Mouse (Mus musculus) CH12.LX (cell line): ENCODE measurements around the gene Ms4a1. TPM values are rescaled to one million over a fixed set of nuclear protein-coding genes. Genes with fewer than 3 reads are reported as not detected.

Experiments
- DNase-seq: peaks from one replicate; pipeline ENCODE4 v3.0.0-alpha.2; 2013; ENCODE audit errors: extremely low read depth
- H3K27ac ChIP-seq: 2 replicates; pipeline ENCODE4 v1.5.1; 2012; ENCODE audit warnings: low read depth, mild to moderate bottlenecking, control low read depth, moderate library complexity; ENCODE audit not compliant: insufficient read depth
- H3K27me3 ChIP-seq: replicated peaks from 2 replicates; pipeline ENCODE3; 2012; ENCODE audit warnings: inconsistent platforms
- H3K36me3 ChIP-seq, 2 experiments: replicated peaks in 1 of 2; 2 replicates each; pipeline versions ENCODE3 to v1.6.1; 2012; ENCODE audit warnings: inconsistent platforms in 1 of 2, low read length in 1 of 2, mild to moderate bottlenecking in 1 of 2, mixed read lengths in 1 of 2, moderate library complexity in 1 of 2; ENCODE audit not compliant: control insufficient read depth in 1 of 2, insufficient read depth in 1 of 2
- H3K4me1 ChIP-seq, 2 experiments: 2 replicates each; pipeline ENCODE4 v1.6.1; 2012; ENCODE audit warnings: inconsistent platforms in 1 of 2, moderate library complexity in 1 of 2; ENCODE audit not compliant: insufficient read depth in 2 of 2, control insufficient read depth in 1 of 2
- H3K4me2 ChIP-seq: 2 replicates; pipeline ENCODE4 v1.6.1; 2012; ENCODE audit warnings: low read depth, mild to moderate bottlenecking, control low read depth; ENCODE audit not compliant: poor library complexity, insufficient read depth, severe bottlenecking
- H3K4me3 ChIP-seq, 3 experiments: fragments of 150-350 bp in 1 of 3; sonication (generic) in 1 of 3; replicated peaks in 1 of 3; 2 replicates each; pipeline versions ENCODE3 to v1.5.1; 2011 to 2012; ENCODE audit warnings: low read depth in 2 of 3, low read length in 2 of 3, mild to moderate bottlenecking in 2 of 3, moderate library complexity in 2 of 3, control low read depth in 1 of 3, improper control_type of control experiment in 1 of 3, inconsistent platforms in 1 of 3, mixed read lengths in 1 of 3; ENCODE audit not compliant: poor library complexity in 1 of 3
- H3K79me2 ChIP-seq: replicated peaks from 2 replicates; pipeline ENCODE4 v1.6.1; 2012; ENCODE audit warnings: mild to moderate bottlenecking, moderate library complexity; ENCODE audit not compliant: control insufficient read depth, poor library complexity, insufficient read depth, severe bottlenecking; ENCODE audit errors: extremely low read depth
- H3K9ac ChIP-seq: 2 replicates; pipeline ENCODE4 v1.6.1; 2012; ENCODE audit warnings: low read depth, mild to moderate bottlenecking, control low read depth, moderate library complexity; ENCODE audit not compliant: insufficient read depth
- H3K9me3 ChIP-seq: replicated peaks from 2 replicates; pipeline ENCODE3; 2012; ENCODE audit warnings: low read length, inconsistent platforms, mixed read lengths
- BHLHE40 ChIP-seq: IDR thresholded peaks from 2 replicates; pipeline ENCODE4 v1.6.1; 2011; ENCODE audit warnings: mild to moderate bottlenecking, low read depth, low read length, improper control_type of control experiment
- CHD1 ChIP-seq: IDR thresholded peaks from 2 replicates; pipeline ENCODE4 v1.6.1; 2012; ENCODE audit warnings: low read depth, low read length, improper control_type of control experiment, inconsistent platforms
- CHD2 ChIP-seq: IDR thresholded peaks from 2 replicates; pipeline ENCODE4 v1.6.1; 2011; ENCODE audit warnings: low read length, improper control_type of control experiment
- CTCF ChIP-seq, 2 experiments: IDR thresholded peaks in 1 of 2; conservative IDR thresholded peaks in 1 of 2; 2 replicates each; pipeline ENCODE4 v1.5.1; 2011 to 2012; ENCODE audit warnings: low read depth in 2 of 2, low read length in 2 of 2, improper control_type of control experiment in 1 of 2, inconsistent platforms in 1 of 2, mild to moderate bottlenecking in 1 of 2, moderate library complexity in 1 of 2
- E2F4 ChIP-seq: IDR thresholded peaks from 2 replicates; pipeline ENCODE4 v1.6.1; 2011; ENCODE audit warnings: low read depth, low read length, improper control_type of control experiment; ENCODE audit not compliant: insufficient replicate concordance
- ELF1 ChIP-seq: IDR thresholded peaks from 2 replicates; pipeline ENCODE4 v1.6.1; 2014; ENCODE audit warnings: low read depth, mild to moderate bottlenecking, inconsistent platforms, low read length, improper control_type of control experiment
- EP300 ChIP-seq: IDR thresholded peaks from 2 replicates; pipeline ENCODE4 v1.6.1; 2011; ENCODE audit warnings: low read length, improper control_type of control experiment
- ETS1 ChIP-seq: conservative IDR thresholded peaks from 2 replicates; pipeline ENCODE4 v1.6.1; 2012; ENCODE audit warnings: low read depth, mild to moderate bottlenecking, inconsistent platforms, low read length, improper control_type of control experiment, moderate library complexity
- GABPA ChIP-seq: IDR thresholded peaks from 2 replicates; pipeline ENCODE4 v1.6.1; 2012; ENCODE audit warnings: low read depth, low read length, improper control_type of control experiment, inconsistent platforms; ENCODE audit not compliant: insufficient replicate concordance
- HCFC1 ChIP-seq: IDR thresholded peaks from 2 replicates; pipeline ENCODE4 v1.6.1; 2012; ENCODE audit warnings: low read depth, mild to moderate bottlenecking, inconsistent platforms, low read length, improper control_type of control experiment
- IRF4 ChIP-seq: IDR thresholded peaks from 2 replicates; pipeline ENCODE4 v1.6.1; 2014; ENCODE audit warnings: low read depth, mild to moderate bottlenecking, inconsistent platforms, low read length, improper control_type of control experiment
- JUN ChIP-seq: IDR thresholded peaks from 2 replicates; pipeline ENCODE4 v1.6.1; 2011; ENCODE audit warnings: low read depth, mild to moderate bottlenecking, low read length, improper control_type of control experiment, moderate library complexity; ENCODE audit not compliant: insufficient read depth
- JUND ChIP-seq: conservative IDR thresholded peaks from 2 replicates; pipeline ENCODE4 v1.6.1; 2011; ENCODE audit warnings: low read depth, low read length, improper control_type of control experiment
- KAT2A ChIP-seq: IDR thresholded peaks from 2 replicates; pipeline ENCODE4 v1.6.1; 2012; ENCODE audit warnings: low read length, improper control_type of control experiment, inconsistent platforms; ENCODE audit not compliant: insufficient replicate concordance
- MAFK ChIP-seq: IDR thresholded peaks from 2 replicates; pipeline ENCODE4 v1.6.1; 2011; ENCODE audit warnings: low read length, improper control_type of control experiment; ENCODE audit not compliant: insufficient replicate concordance
- MAX ChIP-seq: IDR thresholded peaks from 2 replicates; pipeline ENCODE4 v1.6.1; 2011; ENCODE audit warnings: low read length, improper control_type of control experiment
- MAZ ChIP-seq: IDR thresholded peaks from 2 replicates; pipeline ENCODE4 v1.6.1; 2012; ENCODE audit warnings: low read depth, mild to moderate bottlenecking, inconsistent platforms, low read length, improper control_type of control experiment, moderate library complexity
- MEF2A ChIP-seq: IDR thresholded peaks from 2 replicates; pipeline ENCODE4 v1.6.1; 2014; ENCODE audit warnings: low read depth, mild to moderate bottlenecking, inconsistent platforms, low read length, improper control_type of control experiment, borderline replicate concordance
- MXI1 ChIP-seq: IDR thresholded peaks from 2 replicates; pipeline ENCODE4 v1.6.1; 2011; ENCODE audit warnings: mild to moderate bottlenecking, low read depth, low read length, improper control_type of control experiment
- MYC ChIP-seq: IDR thresholded peaks from 2 replicates; pipeline ENCODE4 v1.6.1; 2011; ENCODE audit warnings: low read depth, mild to moderate bottlenecking, improper control_type of control experiment, low read length
- NELFE ChIP-seq: IDR thresholded peaks from 2 replicates; pipeline ENCODE4 v1.6.1; 2011; ENCODE audit warnings: low read depth, low read length, improper control_type of control experiment
- NRF1 ChIP-seq: IDR thresholded peaks from 2 replicates; pipeline ENCODE4 v1.6.1; 2014; ENCODE audit warnings: low read depth, mild to moderate bottlenecking, inconsistent platforms, low read length, improper control_type of control experiment, moderate library complexity
- POLR2A ChIP-seq: IDR thresholded peaks from 2 replicates; pipeline ENCODE4 v1.6.1; 2011; ENCODE audit warnings: low read depth, mild to moderate bottlenecking, improper control_type of control experiment, low read length
- POLR2AphosphoS2 ChIP-seq: IDR thresholded peaks from 2 replicates; pipeline ENCODE4 v1.6.1; 2011; ENCODE audit warnings: low read depth, low read length, improper control_type of control experiment
- RAD21 ChIP-seq: IDR thresholded peaks from 2 replicates; pipeline ENCODE4 v1.6.1; 2011; ENCODE audit warnings: low read depth, mild to moderate bottlenecking, low read length, improper control_type of control experiment, moderate library complexity
- SIN3A ChIP-seq: IDR thresholded peaks from 2 replicates; pipeline ENCODE4 v1.6.1; 2012; ENCODE audit warnings: low read length, improper control_type of control experiment, inconsistent platforms
- SMC3 ChIP-seq: IDR thresholded peaks from 2 replicates; pipeline ENCODE4 v1.6.1; 2011; ENCODE audit warnings: low read depth, low read length, improper control_type of control experiment
- TBP ChIP-seq: conservative IDR thresholded peaks from 2 replicates; pipeline ENCODE4 v1.6.1; 2011; ENCODE audit warnings: low read depth, low read length, improper control_type of control experiment
- TCF12 ChIP-seq: IDR thresholded peaks from 2 replicates; pipeline ENCODE4 v1.6.1; 2014; ENCODE audit warnings: low read depth, mild to moderate bottlenecking, inconsistent platforms, low read length, improper control_type of control experiment
- UBTF ChIP-seq: IDR thresholded peaks from 2 replicates; pipeline ENCODE4 v1.6.1; 2012; ENCODE audit warnings: low read depth, mild to moderate bottlenecking, inconsistent platforms, low read length, improper control_type of control experiment, moderate library complexity
- USF1 ChIP-seq: IDR thresholded peaks from 2 replicates; pipeline ENCODE4 v1.6.1; 2014; ENCODE audit warnings: low read depth, mild to moderate bottlenecking, inconsistent platforms, low read length, improper control_type of control experiment
- USF2 ChIP-seq: conservative IDR thresholded peaks from 2 replicates; pipeline ENCODE4 v1.6.1; 2011; ENCODE audit warnings: low read depth, low read length, improper control_type of control experiment
- ZC3H11A ChIP-seq: IDR thresholded peaks from 2 replicates; pipeline ENCODE4 v1.6.1; 2012; ENCODE audit warnings: low read depth, mild to moderate bottlenecking, inconsistent platforms, low read length, improper control_type of control experiment
- ZKSCAN1 ChIP-seq: IDR thresholded peaks from 2 replicates; pipeline ENCODE4 v1.6.1; 2012; ENCODE audit warnings: low read depth, inconsistent platforms, low read length, improper control_type of control experiment, borderline replicate concordance
- ZMIZ1 ChIP-seq: IDR thresholded peaks from 2 replicates; pipeline ENCODE4 v1.6.1; 2012; ENCODE audit warnings: low read depth, mild to moderate bottlenecking, inconsistent platforms, low read length, improper control_type of control experiment
- ZNF384 ChIP-seq: IDR thresholded peaks from 2 replicates; pipeline ENCODE4 v1.6.1; 2012; ENCODE audit warnings: low read depth, low read length, improper control_type of control experiment, inconsistent platforms
- dilution Hi-C: fragments of 300-500 bp; cut with MboI; formaldehyde crosslinking; loops from 2 replicates; pipeline ENCODE4 v1.14.3; 2020; ENCODE audit warnings: low sequenced_read_pairs; ENCODE audit not compliant: extremely low pct_unique_long_range_greater_than_20kb, extremely low pct_ligation_motif_present
- in situ Hi-C: fragments of 300-500 bp; cut with MboI; formaldehyde crosslinking; loops from 3 replicates; pipeline ENCODE4 v1.14.3; 2019; ENCODE audit warnings: low sequenced_read_pairs, low pct_ligation_motif_present, low pct_unique_long_range_greater_than_20kb, mixed read lengths
- polyA plus RNA-seq: library from polyadenylated mRNA; unstranded; fragments of >175 nt; gene quantifications from 2 replicates; pipeline ENCODE4 v1.2.1, GENCODE M21; 2012; ENCODE audit warnings: low read depth; ENCODE audit not compliant: insufficient read length
- total RNA-seq, 2 experiments: library from RNA; depleted of rRNA; stranded (reverse); fragments of 300-350 nt in 1 of 2; fragments of >200 nt in 1 of 2; gene quantifications; 2 replicates each; pipeline ENCODE4 v1.2.3; 2012 to 2014

Gene Ms4a1
- 106 and 137 TPM in 2 replicates for total RNA-seq (2012; rRNA removed)
- 642 and 726 TPM in 2 replicates for total RNA-seq (2014; rRNA removed)
- 345 and 387 TPM in 2 replicates for polyA plus RNA-seq

DNA sequence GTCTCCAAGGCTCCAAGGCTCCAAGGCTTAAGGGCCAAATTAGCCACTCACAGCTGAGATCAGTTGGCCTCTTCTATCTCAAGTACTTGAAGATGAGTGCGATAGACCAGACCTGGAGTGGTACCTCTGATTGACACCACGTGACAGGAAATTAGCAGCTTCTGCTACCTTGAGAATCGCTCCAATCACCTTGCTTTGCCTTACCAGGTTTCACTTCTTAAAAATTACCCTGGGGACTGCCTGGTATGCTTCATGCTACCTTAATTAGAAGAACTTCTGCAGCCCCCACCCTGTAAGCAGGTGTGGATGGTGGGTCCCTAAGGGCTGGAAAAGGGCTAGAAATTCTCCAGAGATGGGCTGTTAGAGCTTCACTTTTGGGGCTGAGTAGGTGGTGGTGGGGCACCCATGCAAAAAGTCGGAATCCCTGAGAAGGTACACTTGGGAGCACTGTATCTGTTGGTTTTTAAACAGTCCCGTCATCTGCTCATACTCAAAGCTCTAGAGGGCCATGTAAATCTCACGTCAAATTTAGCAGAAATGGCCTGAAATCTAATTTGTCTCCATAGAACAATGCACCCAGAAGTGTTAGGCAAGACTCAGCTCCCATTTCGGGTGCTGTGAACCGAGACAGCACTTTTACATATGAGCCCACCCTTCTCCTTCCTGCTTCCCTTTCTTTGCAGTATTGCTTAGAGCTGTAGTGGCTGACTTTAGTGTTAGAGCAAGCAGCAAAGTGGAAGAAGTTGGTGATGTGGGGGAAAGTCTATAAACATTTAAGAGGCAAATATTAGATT, at the start of gene Ms4a1:
Gene Ms4a1, minus strand, starts transcription at position 190 of the 794 bp plus-strand sequence.
- Histone ChIP-seq H3K9me3 (no peaks in the 10 kb centered on the region), H3K27ac (peak within 1 kb of the TSS; percentile 87), H3K4me1 (peaks cover 7 to 29% of the 10 kb centered on the region in 2 experiments; a peak in 3 of 4 replicates), H3K36me3 (peaks cover 0 to 14% of the 10 kb centered on the region in 2 experiments), H3K79me2 (peaks cover 28% of the 10 kb centered on the region), H3K4me2 (peak within 1 kb of the TSS; percentile 80), H3K27me3 (no peaks in the 10 kb centered on the region), H3K4me3 (peak within 1 kb of the TSS; percentile 54 to 74 (median 70)), H3K9ac (peak within 1 kb of the TSS; percentile 50)
- peak; percentile 97 for DNase-seq
- TF ChIP-seq RAD21 (no peak; the same call in 1 of the 2 replicates), SIN3A (no peak; the same call in 1 of the 2 replicates), ZNF384 (no peak; the same call in 1 of the 2 replicates), NELFE (peak; percentile 77), POLR2AphosphoS2 (peak; percentile 61; the same call in 1 of the 2 replicates), ELF1 (peak; percentile 70), MEF2A (peak; percentile 96), UBTF (peak; percentile 81; the same call in 1 of the 2 replicates), ZC3H11A (no peak), MYC (peak; percentile 76), KAT2A (0 out of 2 replicates have a peak, but pooled peaks have one; percentile 61), HCFC1 (peak; percentile 4; the same call in 1 of the 2 replicates), EP300 (peak; percentile 85), CHD1 (no peak; the same call in 1 of the 2 replicates), USF2 (peak; percentile 96), USF1 (peak; percentile 92), ETS1 (peak; percentile 90), E2F4 (no peak), MAZ (peak; percentile 78), SMC3 (no peak), BHLHE40 (peak; percentile 93), TBP (peak; percentile 88), MAX (peak; percentile 96), JUN (peak; percentile 62), TCF12 (peak; percentile 86), ZKSCAN1 (no peak), POLR2A (peak; percentile 82), JUND (peak; percentile 48), GABPA (no peak), CHD2 (peak; percentile 63), ZMIZ1 (peak; percentile 72; the same call in 1 of the 2 replicates), CTCF (conservative IDR thresholded peaks at IDR 0.05 in 1 of 2, IDR thresholded peaks at IDR 0.05 in 1 of 2; ENCODE audit: low read depth in 2 of 2, low read length in 2 of 2) (no peak), IRF4 (peak; percentile 92), MXI1 (peak; percentile 65), MAFK (peak; percentile 59; the same call in 1 of the 2 replicates), NRF1 (no peak)
- dilution Hi-C loops = no loop called here
- in situ Hi-C loops = no loop called here
